Mouse (Mus musculus): ENCODE results near the gene Unc93b1.

DNA sequence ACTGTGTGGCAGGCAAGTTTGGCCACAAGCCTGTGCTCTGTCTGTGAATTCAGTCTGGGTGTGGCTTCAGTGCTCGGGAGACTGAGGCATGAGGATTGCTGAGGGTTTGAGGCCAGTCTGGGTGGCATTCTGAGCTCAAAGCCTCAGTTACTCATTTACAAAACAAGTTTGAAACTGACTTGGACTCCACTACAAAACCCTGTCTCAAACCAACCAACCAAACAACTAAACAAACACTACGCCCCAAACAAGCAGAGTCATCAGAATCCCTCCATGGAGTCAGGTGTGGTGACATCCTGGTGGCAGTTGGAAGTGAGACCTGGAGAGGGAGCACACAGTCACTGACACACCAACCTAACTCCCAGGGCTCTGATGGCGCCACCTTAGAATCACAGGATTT lies 15.3 kb downstream of the Unc93b1 start:
- TF ChIP-seq CTCF (IDR thresholded peaks at IDR 0.05) (no peak), EP300 (IDR thresholded peaks at IDR 0.05) (no peak)
